Mouse (Mus musculus) skeletal muscle tissue, adult 2 months (tissue): ENCODE measurements around the gene Slc12a5.

ENCODE experiments used
- DNase-seq: peaks from one replicate; pipeline ENCODE4 v3.0.0-alpha.2; 2012; ENCODE audit warnings: low read depth, low spot score

The Slc12a5 gene

GRCm38 (mm10) chr2:164979749-164980148 lies 19.1 kb downstream of the Slc12a5 start:
- DNase-seq: no peak

DNA sequence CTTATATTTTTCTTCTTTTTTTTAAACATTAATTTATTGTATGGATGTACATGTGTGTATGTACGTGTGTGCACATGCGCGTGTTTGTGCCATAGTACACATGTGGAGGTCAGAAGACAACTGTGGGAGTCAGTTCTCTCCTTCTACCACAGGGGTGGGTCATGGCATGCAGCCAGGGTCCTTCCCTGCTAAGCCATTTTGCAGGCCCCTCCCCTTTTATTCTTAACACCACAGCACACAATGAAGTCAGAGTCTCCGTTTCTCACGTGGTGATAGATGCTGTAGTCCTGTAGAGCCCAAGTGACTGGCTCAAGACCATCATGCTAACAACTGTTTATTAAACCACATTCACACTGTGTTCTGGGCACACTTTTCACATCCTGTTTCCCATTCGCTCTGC lies 25.4 kb downstream of the Slc12a5 start:
- DNase-seq: no peak

- no peak for DNase-seq
Measured at GRCm38 (mm10) chr2:164986371-164987027, 25.9 kb downstream of the Slc12a5 start.

DNA sequence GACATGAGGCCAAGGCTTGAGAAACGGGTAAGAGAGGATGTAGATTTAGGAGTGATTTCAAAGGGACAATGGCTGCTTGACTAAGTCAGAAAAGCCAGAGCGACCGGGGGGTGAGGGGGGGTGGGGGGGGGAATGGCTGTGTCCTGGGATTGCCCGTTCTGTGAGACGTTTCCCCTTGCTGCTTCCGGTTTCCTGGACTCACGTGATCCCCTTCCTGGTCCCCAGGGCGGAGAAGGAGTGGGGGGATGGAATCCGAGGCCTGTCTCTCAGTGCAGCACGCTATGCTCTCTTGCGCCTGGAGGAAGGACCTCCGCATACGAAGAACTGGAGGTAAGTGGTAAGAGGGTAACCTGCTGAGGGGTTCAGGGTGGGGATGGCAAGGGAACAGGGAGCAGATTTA lies 28.2 kb downstream of the Slc12a5 start:
- no peak for DNase-seq

- DNase-seq: no peak
Measured at GRCm38 (mm10) chr2:164991111-164991510, 30.5 kb downstream of the Slc12a5 start.

GRCm38 (mm10) chr2:164991808-164992207 lies 31.2 kb downstream of the Slc12a5 start:
- DNase-seq: no peak

- no peak for DNase-seq
Measured at GRCm38 (mm10) chr2:164994156-164994555, 33.6 kb downstream of the Slc12a5 start.

DNA sequence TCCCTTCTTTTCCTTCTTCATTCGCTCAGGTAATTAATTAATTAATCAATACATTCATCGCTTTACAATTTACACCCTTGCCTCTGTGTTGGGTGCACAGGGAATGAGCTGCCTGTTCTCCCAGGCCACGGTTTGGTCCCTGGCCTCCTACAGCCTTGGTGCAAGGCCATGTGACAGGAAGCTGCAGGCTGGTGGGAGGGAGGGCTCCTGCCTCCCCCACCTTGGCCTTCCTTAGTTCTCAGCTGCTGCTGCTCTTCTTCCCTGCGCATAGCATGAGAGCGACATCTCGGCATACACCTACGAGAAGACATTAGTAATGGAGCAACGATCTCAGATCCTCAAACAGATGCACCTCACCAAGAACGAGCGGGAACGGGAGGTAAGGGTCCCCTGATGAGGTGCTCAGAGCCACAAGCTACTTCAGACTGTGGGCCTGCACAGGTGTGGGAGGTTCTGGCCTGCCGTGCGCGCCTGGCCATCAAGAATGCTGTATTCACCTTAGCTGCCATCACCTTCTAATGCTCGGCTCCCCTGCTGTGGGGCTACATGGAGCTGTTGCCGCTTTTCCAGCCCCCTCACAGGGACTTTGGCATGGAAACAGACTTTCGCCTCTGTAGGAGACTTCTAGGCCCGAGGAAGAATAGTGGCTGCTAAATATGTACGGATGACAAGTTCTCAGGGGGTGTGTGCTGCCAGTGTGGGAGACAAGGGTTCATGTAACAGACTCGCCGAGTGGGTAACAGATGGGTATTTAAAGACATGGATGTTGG lies 34.2 kb downstream of the Slc12a5 start:
- no peak for DNase-seq

- DNase-seq: no peak
Measured at GRCm38 (mm10) chr2:164995976-164996375, 35.4 kb downstream of the Slc12a5 start.

- no peak for DNase-seq
Measured at GRCm38 (mm10) chr2:164996848-164997720, 36.5 kb downstream of the Slc12a5 start.

- DNase-seq: no peak
Measured at GRCm38 (mm10) chr2:164997721-164998428, 37.3 kb downstream of the Slc12a5 start.

DNA sequence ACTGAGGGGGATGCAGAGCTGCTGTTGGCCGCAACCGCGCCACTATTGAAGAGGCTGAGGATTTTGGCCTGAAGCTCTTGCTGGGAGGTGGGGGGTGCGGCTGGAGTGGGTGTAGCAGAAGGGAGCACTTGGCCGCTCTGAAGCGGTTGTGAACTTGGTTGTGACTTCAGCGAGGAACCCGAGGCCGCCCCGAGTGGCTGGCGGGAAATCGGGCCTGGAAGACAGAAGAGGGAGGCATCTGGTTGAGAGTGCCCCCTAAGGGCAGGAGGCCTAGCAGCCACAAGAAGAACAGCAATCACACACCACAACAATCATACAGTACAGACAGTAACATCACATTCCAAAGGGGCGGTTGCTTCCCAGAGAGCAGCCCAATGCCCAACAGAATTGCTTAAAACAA lies 41.4 kb downstream of the Slc12a5 start:
- no peak for DNase-seq

- DNase-seq: no peak
Measured at GRCm38 (mm10) chr2:165003108-165003507, 42.5 kb downstream of the Slc12a5 start.

GRCm38 (mm10) chr2:165004237-165004636 lies 43.6 kb downstream of the Slc12a5 start:
- DNase-seq: no peak

GRCm38 (mm10) chr2:165006813-165007212 lies 46.2 kb downstream of the Slc12a5 start:
- DNase-seq: no peak

DNA sequence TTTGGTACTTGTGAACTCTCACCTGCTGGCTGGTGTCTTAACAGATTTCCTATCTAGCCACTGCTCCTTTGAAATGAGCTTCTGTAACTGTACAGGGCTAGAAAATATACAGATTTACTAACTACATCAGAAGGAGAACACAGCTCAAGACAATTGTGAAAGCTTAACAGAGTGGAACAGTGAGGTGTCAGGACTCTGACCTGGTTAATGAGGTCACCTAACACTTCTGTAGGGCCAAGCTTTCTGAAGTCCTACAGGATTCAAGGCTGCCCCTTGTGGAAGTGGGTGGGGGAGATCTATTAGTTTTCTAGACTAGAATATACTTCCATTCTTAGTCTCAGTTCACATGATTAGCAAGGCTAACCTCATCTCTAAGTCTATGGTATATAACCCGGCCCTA lies 47.4 kb downstream of the Slc12a5 start:
- DNase-seq: no peak

DNA sequence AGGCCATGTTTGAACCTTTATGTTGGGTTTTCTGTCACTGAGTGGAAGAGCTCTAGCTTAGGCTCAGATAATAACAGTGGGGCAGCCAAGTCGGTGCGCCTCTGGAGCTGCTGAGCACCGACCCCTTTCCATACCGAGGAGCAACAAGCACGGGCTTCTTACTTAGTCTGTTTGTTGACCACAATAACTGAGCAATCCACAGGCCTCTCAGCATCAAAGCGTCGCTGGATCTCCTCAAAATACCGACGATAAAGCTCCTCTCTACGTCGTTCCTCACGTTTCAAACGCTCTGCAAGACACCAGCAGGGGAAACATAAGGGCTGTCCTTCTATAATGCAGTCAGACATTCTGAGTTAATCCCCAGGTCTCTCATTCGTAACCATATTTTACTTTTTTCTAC lies 48.6 kb downstream of the Slc12a5 start:
- no peak for DNase-seq

DNA sequence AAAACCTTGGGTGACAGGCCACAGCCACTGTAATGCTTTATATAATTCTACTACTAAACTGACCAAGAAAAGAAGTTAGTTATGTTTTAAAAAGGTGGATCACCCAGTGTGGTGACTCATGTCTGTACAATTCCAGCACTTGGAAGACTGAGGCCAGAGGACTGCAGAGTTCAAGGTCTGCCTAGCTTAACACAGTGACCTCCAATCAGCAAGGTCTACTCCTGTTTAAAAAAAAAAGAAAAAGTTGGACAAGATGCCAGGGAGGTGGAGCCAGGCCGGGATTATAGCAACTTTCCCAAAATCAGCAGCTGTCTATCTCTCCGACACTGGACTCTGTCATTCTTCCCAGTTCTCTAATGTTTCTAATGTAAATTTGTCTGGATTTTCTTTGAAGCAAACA lies 49.0 kb downstream of the Slc12a5 start:
- no peak for DNase-seq

DNA sequence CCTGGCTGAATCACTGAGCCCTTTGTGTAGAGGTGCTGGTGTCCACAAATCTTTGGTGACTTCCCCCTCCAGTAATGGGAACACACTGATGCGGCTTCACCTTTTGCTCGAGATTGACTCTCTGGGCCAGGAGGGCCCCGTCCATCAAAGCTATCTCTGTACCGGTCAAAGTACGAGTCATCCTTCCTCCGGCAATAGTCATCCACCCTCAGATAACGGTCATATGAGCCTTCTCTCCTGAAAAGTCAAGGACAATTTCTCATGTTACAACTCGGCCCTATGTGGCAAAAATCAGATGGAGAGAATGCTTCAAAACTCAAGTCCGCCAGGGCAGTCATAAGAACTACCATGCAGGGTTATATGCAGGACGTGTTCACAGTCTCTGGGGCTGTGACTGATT lies 49.7 kb downstream of the Slc12a5 start:
- DNase-seq: no peak

DNA sequence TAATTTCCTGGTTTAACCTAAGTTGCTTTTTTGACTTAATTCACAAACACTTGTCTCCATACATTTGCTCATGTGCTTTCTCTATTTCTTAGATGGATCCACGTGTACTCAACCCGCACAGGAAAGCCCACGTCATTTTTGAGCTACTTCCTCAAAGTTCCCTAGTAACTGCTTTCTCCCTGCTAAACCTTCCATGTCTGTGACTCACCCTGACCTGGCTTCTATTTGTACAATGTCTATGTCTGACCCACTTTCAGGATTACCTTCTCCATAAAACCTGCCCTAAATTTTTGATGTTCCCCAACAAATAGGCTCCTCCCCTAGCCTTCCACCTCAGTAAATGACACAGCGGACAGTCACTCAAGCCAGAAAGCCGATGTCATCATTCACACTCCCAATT lies 54.3 kb downstream of the Slc12a5 start:
- no peak for DNase-seq

- DNase-seq: no peak
Measured at GRCm38 (mm10) chr2:165020490-165020889, 59.9 kb downstream of the Slc12a5 start.

- DNase-seq: no peak
Measured at GRCm38 (mm10) chr2:165027163-165027562, 66.6 kb downstream of the Slc12a5 start.
